In the genomic region with DNA sequence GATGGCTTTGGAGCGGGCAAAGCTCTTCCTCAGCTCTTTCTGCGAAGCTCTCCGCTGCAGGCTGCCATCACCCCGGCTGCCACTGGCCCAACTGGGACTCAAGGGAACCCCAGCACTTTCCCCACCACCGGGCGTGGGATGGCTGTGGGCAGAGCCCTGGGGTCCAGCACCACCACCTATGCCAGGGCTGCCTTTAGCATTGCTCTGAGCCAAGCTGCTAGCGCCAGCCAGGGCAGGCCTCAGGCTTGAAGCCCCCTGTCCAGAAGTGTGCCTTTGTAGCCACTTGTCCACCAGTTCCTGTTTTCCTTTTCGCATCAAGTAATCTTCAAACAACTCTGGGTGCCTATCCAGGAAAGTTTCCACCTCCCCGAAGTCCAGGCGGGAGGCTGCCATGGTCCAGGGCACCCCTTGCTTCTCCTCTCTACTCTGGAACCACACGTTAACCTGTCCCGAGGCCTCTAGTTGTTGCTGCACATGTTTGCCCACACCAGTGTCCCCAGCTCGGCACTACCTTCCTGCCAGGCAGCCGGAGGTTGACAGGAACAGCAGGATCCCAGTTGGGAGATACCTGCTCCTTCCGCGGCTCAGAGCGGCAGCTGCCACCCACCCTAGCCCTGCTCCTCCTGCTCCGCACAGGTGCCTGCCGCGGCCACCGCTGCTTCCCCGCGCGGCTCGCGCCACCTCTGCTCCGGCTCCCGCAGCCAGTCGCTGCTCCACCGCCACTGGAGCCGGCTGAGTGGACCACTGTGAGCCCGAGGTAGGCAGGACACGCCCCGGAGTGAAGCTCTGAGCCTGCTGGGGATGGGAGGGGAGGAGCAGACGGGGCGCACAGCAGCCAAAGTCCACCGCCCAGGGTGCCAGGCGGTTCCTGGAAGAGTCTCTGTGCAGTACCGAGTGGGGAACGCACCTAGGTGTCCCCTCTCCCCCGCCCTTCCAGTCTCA, we compare ENCODE assay signal across 8 mouse cellular contexts. TPM values are rescaled to one million over a fixed set of nuclear protein-coding genes. Genes with fewer than 3 reads are reported as not detected.
DNase-seq lines count a peak whose midpoint lies in the region; ATAC-seq and TF ChIP-seq lines count a peak whose summit lies in the region.

Gene Pde11a, minus strand, starts transcription at position 560 of the 942 bp plus-strand sequence.

- ATAC-seq in megakaryocyte, adult 5-6 weeks (ENCODE audit: poor library complexity, severe bottlenecking) = no peak

- peaks cover 8% of the 10 kb centered on the region for H3K4me1 ChIP-seq in megakaryocyte, embryonic 14.5 days
- H3K4me1 ChIP-seq in small intestine, adult 2 months (ENCODE audit: control insufficient read depth, insufficient read depth, insufficient read length, low read length) = peaks cover 6% of the 10 kb centered on the region; the same call in 1 of the 2 replicates

- no peak within 1 kb of the TSS for H3K27ac ChIP-seq in small intestine, adult 2 months (ENCODE audit: insufficient read depth, low read depth, low read length)

- 15% methylated on average over 41 of the region's 41 CpGs for WGBS in small intestine, adult 2 months

- peaks cover 37% of the 10 kb centered on the region for H3K27me3 ChIP-seq in megakaryocyte, embryonic 14.5 days (replicated peaks)
- H3K27me3 ChIP-seq in small intestine, adult 2 months (ENCODE audit: control insufficient read depth, insufficient read depth, low read length) = no peaks in the 10 kb centered on the region

- peaks cover 11% of the 10 kb centered on the region; the same call in 1 of the 2 replicates for H3K9me3 ChIP-seq in megakaryocyte, embryonic 14.5 days

- TF ChIP-seq CTCF in small intestine, adult 2 months (IDR thresholded peaks at IDR 0.05; ENCODE audit: extremely low read depth, insufficient read length, insufficient replicate concordance, low read depth, low read length) = no peak

- DNase-seq in embryo, embryonic 10.5 days (ENCODE audit: low spot score) = peak; percentile 34
- DNase-seq in heart, postnatal 14 days = peak; percentile 9 to 33
- peak; percentile 85 to 86 for DNase-seq in kidney, postnatal 36 days
- peak; percentile 8 for DNase-seq in lung, postnatal 25 days (ENCODE audit: low spot score)
- DNase-seq in cerebellum, postnatal 4 days (ENCODE audit: low spot score in 2 of 2) = no peak

- peak within 1 kb of the TSS; percentile 88 for H3K4me3 ChIP-seq in megakaryocyte, embryonic 14.5 days (replicated peaks)
- H3K4me3 ChIP-seq in small intestine, adult 2 months (ENCODE audit: low read depth, low read length) = peak within 1 kb of the TSS; percentile 78

- H3K36me3 ChIP-seq in megakaryocyte, embryonic 14.5 days (replicated peaks; ENCODE audit: low read length) = no peaks in the 10 kb centered on the region
- no peaks in the 10 kb centered on the region for H3K36me3 ChIP-seq in small intestine, adult 2 months (ENCODE audit: control insufficient read depth, insufficient read depth, low read length)

- intact Hi-C loops in heart, postnatal 14 days (cut with DNase I) = no loop called here

- peak; percentile 60; the same call in 1 of the 2 replicates for TF ChIP-seq POLR2A in small intestine, adult 2 months (IDR thresholded peaks at IDR 0.05; ENCODE audit: low read depth, low read length)

RNA-seq across cellular contexts. Expression of gene Pde11a, which starts in this region (rescaled TPM):
- not detected in 2 replicates for polyA plus RNA-seq in megakaryocyte, embryonic 14.5 days (2012; ENCODE audit: insufficient read depth, low replicate concordance)
- total RNA-seq in megakaryocyte, adult 5-6 weeks (2015) = not detected in 2 replicates
- total RNA-seq in megakaryocyte, adult 5-6 weeks (2017) = 0.04 TPM in 1 of 2 replicates, not detected in the other
- under 1 TPM; 0.29 TPM for total RNA-seq in heart, postnatal 14 days (2021)
- polyA plus RNA-seq in small intestine, adult 2 months (2012; rRNA removed) = 0.13 and 0.30 TPM in 2 replicates

Comparison
In these comparisons a context has a peak if more than half of its experiments do, and no peak if none do; other contexts are left out.
1. Peak in DNase-seq in heart, postnatal 14 days; RNA of the gene not detected or under 1 TPM.
2. DNase-seq: peak in embryo, embryonic 10.5 days (single experiment), kidney, postnatal 36 days (2 of 2) and lung, postnatal 25 days (single experiment); none in cerebellum, postnatal 4 days (0 of 2).